Mouse (Mus musculus): ENCODE results near the gene Cpsf2. TPM values are rescaled to one million over a fixed set of nuclear protein-coding genes. Genes with fewer than 3 reads are reported as not detected.
A peak's percentile ranks its signal among the peaks of the same experiment; 100 is the strongest.
"Not testable (repeated sequence)": the region's sequence is repeated elsewhere in the genome, so short reads cannot be mapped to it uniquely, and the experiment has no call there.

Cpsf2 gene
- 45.0 and 46.1 TPM in 2 replicates for polyA plus RNA-seq (2014; fragmentation: Nextera tagmentation; extraction: Ambion mirVana)

DNA sequence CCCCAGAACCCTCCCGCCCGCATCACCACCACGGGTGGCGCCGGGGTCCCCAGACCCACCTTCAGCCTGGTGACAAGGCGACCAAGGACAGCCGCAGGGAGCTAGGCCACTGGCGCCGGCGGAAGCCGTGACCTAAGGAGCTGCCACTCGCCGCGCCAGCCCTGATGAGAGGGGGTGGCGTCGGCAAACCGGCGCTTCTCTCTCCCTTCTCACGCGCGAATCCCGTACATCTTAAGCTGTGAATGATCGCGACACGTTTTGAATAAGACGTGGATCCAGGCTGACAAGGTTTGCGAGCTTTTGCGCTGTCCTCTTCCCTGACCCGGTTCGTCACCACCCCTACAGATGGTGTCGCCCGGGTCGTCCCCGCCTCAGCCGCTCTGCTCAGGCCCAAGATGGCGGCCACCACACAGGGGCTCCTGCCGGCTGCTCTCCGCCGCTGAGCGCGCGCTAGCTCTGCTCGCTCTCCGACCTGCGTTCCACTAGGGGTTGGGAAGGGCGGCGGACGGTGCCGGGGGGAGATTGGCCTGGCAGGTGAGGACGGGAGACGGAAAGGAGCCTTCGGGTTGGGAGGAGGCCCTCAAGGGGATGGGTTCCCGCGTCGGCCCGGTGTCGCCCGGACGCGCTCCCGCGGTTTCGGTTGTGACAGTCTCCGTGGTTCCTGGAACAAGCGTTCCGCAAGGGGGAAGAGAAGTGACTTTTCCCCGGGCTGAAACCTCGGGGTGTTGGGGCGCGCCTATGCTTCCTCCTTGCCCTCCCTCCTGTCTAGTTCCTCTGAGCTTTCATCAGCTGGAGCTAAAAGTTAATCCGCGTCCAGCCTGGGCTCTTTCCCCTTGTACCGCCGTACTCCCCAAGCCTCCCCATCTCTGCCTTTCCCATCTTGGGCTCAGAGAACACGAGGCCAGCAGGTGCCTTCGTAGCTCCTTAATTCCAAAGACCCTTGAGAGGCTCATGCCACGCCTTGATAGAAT, at the start of gene Cpsf2:
Cpsf2 (plus strand) TSS at position 388 of the 971 bp plus-strand sequence.
- H3K9ac ChIP-seq (ENCODE audit: low read length): peak within 1 kb of the TSS; percentile 95
- peaks cover 2% of the 10 kb centered on the region; the same call in 1 of the 2 replicates for H3K4me1 ChIP-seq (replicated peaks; ENCODE audit: control insufficient read depth, insufficient read depth, low read length)
- ATAC-seq (replicated peaks; ENCODE audit: low FRiP score) (peak; percentile 98), DNase-seq (ENCODE audit: low spot score) (peak; percentile 89)
- H3K27ac ChIP-seq (ENCODE audit: low read depth, low read length): peak within 1 kb of the TSS; percentile 80
- peak within 1 kb of the TSS; percentile 66 for H3K4me2 ChIP-seq (ENCODE audit: low read depth, low read length, severe bottlenecking)
- H3K4me3 ChIP-seq (ENCODE audit: low read depth, low read length): peak within 1 kb of the TSS; percentile 89
- no peaks in the 10 kb centered on the region for H3K36me3 ChIP-seq (ENCODE audit: control insufficient read depth, insufficient read depth, low read length)
- under 1% methylated on average over 77 of the region's 77 CpGs for WGBS
- no peaks in the 10 kb centered on the region for H3K27me3 ChIP-seq (ENCODE audit: control insufficient read depth, insufficient read depth, low read length)
- no peaks in the 10 kb centered on the region for H3K9me3 ChIP-seq (ENCODE audit: control insufficient read depth, low read length)

GRCm38 (mm10) chr12:101928423-101928822, 47.4 kb upstream of the Cpsf2 start:
- H3K27ac ChIP-seq (ENCODE audit: low read depth, low read length): no peak overlapping the region
- H3K4me3 ChIP-seq (ENCODE audit: low read depth, low read length): no peak overlapping the region
- WGBS: 71% methylated on average over 1 of the region's 1 CpGs
- ATAC-seq (replicated peaks; ENCODE audit: low FRiP score) (no peak), DNase-seq (ENCODE audit: low spot score) (no peak)
- no peak overlapping the region for H3K9ac ChIP-seq (ENCODE audit: low read length)
- no peaks in the 10 kb centered on the region for H3K27me3 ChIP-seq (ENCODE audit: control insufficient read depth, insufficient read depth, low read length)
- no peak overlapping the region for H3K4me2 ChIP-seq (ENCODE audit: low read depth, low read length, severe bottlenecking)
- H3K4me1 ChIP-seq (replicated peaks; ENCODE audit: control insufficient read depth, insufficient read depth, low read length): no peaks in the 10 kb centered on the region
- H3K9me3 ChIP-seq (ENCODE audit: control insufficient read depth, low read length): no peaks in the 10 kb centered on the region
- H3K36me3 ChIP-seq (ENCODE audit: control insufficient read depth, insufficient read depth, low read length): no peaks in the 10 kb centered on the region; the same call in 1 of the 2 replicates

DNA sequence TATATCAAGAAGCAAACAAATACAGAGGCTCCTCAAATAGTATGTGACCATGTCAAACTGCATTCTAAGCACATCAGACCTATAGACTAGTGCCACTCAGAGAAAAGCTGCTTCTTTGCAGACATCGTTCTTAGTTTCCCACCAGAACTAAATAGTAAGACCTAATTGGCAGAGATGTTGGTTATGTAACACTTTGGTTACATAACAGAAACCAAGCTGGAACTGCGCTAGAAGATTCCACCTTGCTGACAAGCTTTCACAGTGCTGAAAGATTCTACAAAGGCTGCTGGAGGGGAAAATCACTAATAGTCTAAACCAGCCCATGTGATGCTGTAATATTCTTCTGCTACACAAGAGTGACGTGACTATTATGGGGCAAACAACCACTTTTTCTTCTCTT, 40.6 kb upstream of the Cpsf2 start:
- Histone ChIP-seq H3K9me3 (ENCODE audit: control insufficient read depth, low read length) (no peaks in the 10 kb centered on the region; the same call in 1 of the 2 replicates), H3K27me3 (ENCODE audit: control insufficient read depth, insufficient read depth, low read length) (no peaks in the 10 kb centered on the region), H3K27ac (ENCODE audit: low read depth, low read length) (no peak overlapping the region), H3K36me3 (ENCODE audit: control insufficient read depth, insufficient read depth, low read length) (no peaks in the 10 kb centered on the region; the same call in 1 of the 2 replicates), H3K4me1 (replicated peaks; ENCODE audit: control insufficient read depth, insufficient read depth, low read length) (no peaks in the 10 kb centered on the region), H3K4me3 (ENCODE audit: low read depth, low read length) (no peak overlapping the region), H3K4me2 (ENCODE audit: low read depth, low read length, severe bottlenecking) (no peak overlapping the region), H3K9ac (ENCODE audit: low read length) (no peak overlapping the region)
- no peak for ATAC-seq (replicated peaks; ENCODE audit: low FRiP score)
- 97% methylated on average over 3 of the region's 3 CpGs for WGBS
- no peak for DNase-seq (ENCODE audit: low spot score)

DNA sequence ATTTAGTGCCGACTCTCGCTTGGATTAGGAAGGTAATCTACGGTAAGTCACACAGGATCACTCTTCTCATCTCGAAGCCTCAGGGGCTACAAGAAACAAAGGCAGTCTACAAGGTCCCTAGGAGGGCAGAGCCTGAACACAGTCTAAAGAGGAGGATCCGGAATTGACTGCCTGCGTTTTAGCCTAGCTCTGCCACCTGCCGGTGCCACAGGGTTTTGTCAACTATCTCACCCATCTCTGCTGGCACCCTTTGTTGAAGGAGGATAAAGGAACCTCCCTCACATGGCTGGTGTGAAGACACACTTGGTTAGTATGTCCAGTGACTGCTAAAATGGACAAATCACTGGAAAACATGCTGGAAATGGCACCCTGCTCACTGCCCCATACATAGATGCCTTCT, 38.2 kb upstream of the Cpsf2 start:
- no peaks in the 10 kb centered on the region; the same call in 1 of the 2 replicates for H3K9me3 ChIP-seq (ENCODE audit: control insufficient read depth, low read length)
- no peak overlapping the region for H3K4me3 ChIP-seq (ENCODE audit: low read depth, low read length)
- ATAC-seq (replicated peaks; ENCODE audit: low FRiP score) (no peak), DNase-seq (ENCODE audit: low spot score) (no peak)
- no peaks in the 10 kb centered on the region for H3K4me1 ChIP-seq (replicated peaks; ENCODE audit: control insufficient read depth, insufficient read depth, low read length)
- no peak overlapping the region for H3K9ac ChIP-seq (ENCODE audit: low read length)
- H3K36me3 ChIP-seq (ENCODE audit: control insufficient read depth, insufficient read depth, low read length): peaks cover 12% of the 10 kb centered on the region
- H3K4me2 ChIP-seq (ENCODE audit: low read depth, low read length, severe bottlenecking): no peak overlapping the region
- no peak overlapping the region for H3K27ac ChIP-seq (ENCODE audit: low read depth, low read length)
- H3K27me3 ChIP-seq (ENCODE audit: control insufficient read depth, insufficient read depth, low read length): no peaks in the 10 kb centered on the region
- 88% methylated on average over 7 of the region's 7 CpGs for WGBS

DNA sequence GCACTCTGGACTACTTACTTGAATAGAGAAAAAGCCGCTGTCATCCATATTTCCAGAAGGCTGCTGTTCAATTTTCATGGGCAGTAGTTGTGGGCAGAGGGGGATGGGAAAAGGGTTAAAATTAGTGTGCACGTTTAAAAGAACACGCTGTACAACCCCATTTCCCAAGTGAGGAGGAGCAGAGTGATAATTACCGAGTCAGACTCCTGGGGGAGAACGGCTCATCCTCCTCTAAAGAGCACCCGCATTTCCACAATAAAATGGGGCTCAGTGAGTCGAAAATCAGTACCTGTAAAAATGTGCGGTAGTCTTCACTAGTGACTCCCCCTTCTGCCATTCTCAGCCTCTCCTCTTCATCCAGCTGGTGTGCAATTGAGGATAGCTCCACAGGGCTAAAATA, 27.8 kb upstream of the Cpsf2 start:
- H3K9me3 ChIP-seq (ENCODE audit: control insufficient read depth, low read length): no peaks in the 10 kb centered on the region
- 91% methylated on average over 8 of the region's 8 CpGs for WGBS
- H3K4me3 ChIP-seq (ENCODE audit: low read depth, low read length): no peak overlapping the region
- DNase-seq (ENCODE audit: low spot score) (no peak), ATAC-seq (replicated peaks; ENCODE audit: low FRiP score) (no peak)
- no peak overlapping the region for H3K9ac ChIP-seq (ENCODE audit: low read length)
- no peak overlapping the region for H3K27ac ChIP-seq (ENCODE audit: low read depth, low read length)
- no peak overlapping the region for H3K4me2 ChIP-seq (ENCODE audit: low read depth, low read length, severe bottlenecking)
- no peaks in the 10 kb centered on the region for H3K4me1 ChIP-seq (replicated peaks; ENCODE audit: control insufficient read depth, insufficient read depth, low read length)
- H3K27me3 ChIP-seq (ENCODE audit: control insufficient read depth, insufficient read depth, low read length): no peaks in the 10 kb centered on the region
- H3K36me3 ChIP-seq (ENCODE audit: control insufficient read depth, insufficient read depth, low read length): no peaks in the 10 kb centered on the region; the same call in 1 of the 2 replicates

GRCm38 (mm10) chr12:101948801-101949200, 27.0 kb upstream of the Cpsf2 start:
- WGBS: 83% methylated on average over 4 of the region's 4 CpGs
- Histone ChIP-seq H3K27me3 (ENCODE audit: control insufficient read depth, insufficient read depth, low read length) (no peaks in the 10 kb centered on the region), H3K36me3 (ENCODE audit: control insufficient read depth, insufficient read depth, low read length) (no peaks in the 10 kb centered on the region; the same call in 1 of the 2 replicates), H3K9me3 (ENCODE audit: control insufficient read depth, low read length) (no peaks in the 10 kb centered on the region), H3K4me2 (ENCODE audit: low read depth, low read length, severe bottlenecking) (no peak overlapping the region), H3K4me1 (replicated peaks; ENCODE audit: control insufficient read depth, insufficient read depth, low read length) (no peaks in the 10 kb centered on the region), H3K9ac (ENCODE audit: low read length) (no peak overlapping the region), H3K27ac (ENCODE audit: low read depth, low read length) (no peak overlapping the region), H3K4me3 (ENCODE audit: low read depth, low read length) (no peak overlapping the region)
- ATAC-seq (replicated peaks; ENCODE audit: low FRiP score): no peak
- no peak for DNase-seq (ENCODE audit: low spot score)

DNA sequence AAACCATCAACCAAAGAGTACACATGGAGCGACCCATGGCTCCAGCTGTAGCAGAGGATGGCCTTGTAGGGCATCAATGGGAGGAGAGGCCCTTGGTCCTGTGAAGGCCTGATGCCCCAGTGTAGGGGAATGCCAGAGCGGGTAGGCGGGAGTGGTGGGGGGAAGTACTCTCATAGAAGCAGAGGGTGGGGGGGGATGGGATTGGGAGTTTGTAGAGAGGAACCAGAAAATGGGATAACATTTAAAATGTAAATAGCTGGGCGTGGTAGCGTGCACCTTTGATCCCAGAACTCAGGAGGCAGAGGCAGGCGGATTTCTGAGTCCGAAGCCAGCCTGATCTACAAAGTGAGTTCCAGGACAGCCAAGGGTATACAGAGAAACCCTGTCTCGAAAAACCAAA, 20.0 kb upstream of the Cpsf2 start:
- H3K36me3 ChIP-seq (ENCODE audit: control insufficient read depth, insufficient read depth, low read length); H3K4me3 ChIP-seq (ENCODE audit: low read depth, low read length); H3K4me2 ChIP-seq (ENCODE audit: low read depth, low read length, severe bottlenecking); ATAC-seq (replicated peaks; ENCODE audit: low FRiP score); H3K4me1 ChIP-seq (replicated peaks; ENCODE audit: control insufficient read depth, insufficient read depth, low read length); H3K9ac ChIP-seq (ENCODE audit: low read length); H3K27me3 ChIP-seq (ENCODE audit: control insufficient read depth, insufficient read depth, low read length); DNase-seq (ENCODE audit: low spot score); H3K9me3 ChIP-seq (ENCODE audit: control insufficient read depth, low read length); H3K27ac ChIP-seq (ENCODE audit: low read depth, low read length): not testable (repeated sequence)
- WGBS: 95% methylated on average over 8 of the region's 8 CpGs

DNA sequence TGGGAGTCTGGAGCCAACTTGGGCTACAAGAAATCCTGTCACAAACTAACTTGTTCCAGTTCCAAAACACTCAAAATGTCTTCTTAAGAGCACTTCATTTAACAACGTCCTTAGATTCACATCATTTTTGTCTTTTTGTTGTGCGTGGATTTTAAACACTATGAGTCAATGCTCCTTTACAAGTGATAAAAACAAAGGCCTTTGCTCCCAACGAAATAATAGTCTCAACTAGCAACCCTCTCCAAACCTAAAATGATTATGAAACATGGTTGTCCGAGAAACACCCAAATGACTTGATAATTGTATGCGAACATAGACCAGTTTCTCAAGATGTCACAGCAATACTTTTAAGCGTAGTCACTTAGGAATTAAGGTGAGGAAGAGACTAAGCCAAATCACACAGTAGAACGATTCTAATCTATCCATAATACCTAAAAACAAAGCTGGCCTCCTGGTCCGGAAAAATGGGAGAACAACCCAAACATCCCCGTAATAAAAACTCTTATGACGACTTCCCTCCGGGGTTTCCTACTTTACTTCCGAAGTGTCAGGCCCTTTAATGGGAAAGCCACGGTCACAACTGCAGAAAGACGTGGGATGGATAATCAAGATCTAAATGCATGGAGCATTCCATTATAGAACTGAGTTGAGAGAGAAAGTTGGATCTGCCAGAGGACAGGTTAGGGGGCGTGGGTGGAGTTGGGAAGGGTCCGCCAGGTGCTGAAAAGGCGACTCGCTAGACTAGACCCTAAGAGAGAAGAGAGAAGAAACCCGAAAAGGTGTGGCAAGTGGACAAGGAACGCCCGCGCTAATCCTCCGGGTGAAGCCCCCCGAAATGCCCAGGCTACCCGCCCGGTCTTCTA, 18.5 kb upstream of the Cpsf2 start:
- H3K27me3 ChIP-seq (ENCODE audit: control insufficient read depth, insufficient read depth, low read length): no peaks in the 10 kb centered on the region
- peak overlapping the region; percentile 86 for H3K9ac ChIP-seq (ENCODE audit: low read length)
- no peaks in the 10 kb centered on the region for H3K36me3 ChIP-seq (ENCODE audit: control insufficient read depth, insufficient read depth, low read length)
- no peak overlapping the region for H3K27ac ChIP-seq (ENCODE audit: low read depth, low read length)
- H3K4me2 ChIP-seq (ENCODE audit: low read depth, low read length, severe bottlenecking): peak overlapping the region; percentile 73
- ATAC-seq (replicated peaks; ENCODE audit: low FRiP score) (no peak), DNase-seq (ENCODE audit: low spot score) (no peak)
- H3K4me1 ChIP-seq (replicated peaks; ENCODE audit: control insufficient read depth, insufficient read depth, low read length): 0 out of 2 replicates have a peak, but pooled peaks cover 2% of the 10 kb centered on the region
- no peaks in the 10 kb centered on the region for H3K9me3 ChIP-seq (ENCODE audit: control insufficient read depth, low read length)
- WGBS: 14% methylated on average over 26 of the region's 26 CpGs
- H3K4me3 ChIP-seq (ENCODE audit: low read depth, low read length): peak overlapping the region; percentile 70
